Mouse (Mus musculus): ENCODE measurements at regions not wholly inside any gene's neighbourhood (a gene's known extent, or its start where the extent isn't known, plus 50 kb on each side); places are given as distances from the start of the nearest gene placed in this dataset.

DNA sequence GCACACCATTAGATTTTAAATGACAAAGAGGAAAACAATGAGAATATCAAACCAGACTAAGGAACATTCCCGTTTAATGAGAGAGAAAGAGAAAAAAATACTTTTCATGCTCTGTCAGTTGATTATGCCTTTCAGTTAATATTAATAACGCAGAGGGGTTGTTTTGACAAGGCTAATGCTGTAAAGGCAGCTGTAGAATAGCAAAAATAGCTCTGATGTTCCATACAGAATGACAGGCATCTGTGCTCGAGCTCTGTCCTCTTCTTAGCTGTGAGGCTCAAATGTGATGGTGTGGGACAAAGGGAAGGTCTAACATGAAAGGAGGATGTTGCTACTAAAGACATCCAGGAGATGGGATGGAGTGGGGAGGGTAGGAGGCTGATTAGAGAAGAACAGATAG is 87.1 kb upstream of the Fam3c start:
- no peak for ATAC-seq

DNA sequence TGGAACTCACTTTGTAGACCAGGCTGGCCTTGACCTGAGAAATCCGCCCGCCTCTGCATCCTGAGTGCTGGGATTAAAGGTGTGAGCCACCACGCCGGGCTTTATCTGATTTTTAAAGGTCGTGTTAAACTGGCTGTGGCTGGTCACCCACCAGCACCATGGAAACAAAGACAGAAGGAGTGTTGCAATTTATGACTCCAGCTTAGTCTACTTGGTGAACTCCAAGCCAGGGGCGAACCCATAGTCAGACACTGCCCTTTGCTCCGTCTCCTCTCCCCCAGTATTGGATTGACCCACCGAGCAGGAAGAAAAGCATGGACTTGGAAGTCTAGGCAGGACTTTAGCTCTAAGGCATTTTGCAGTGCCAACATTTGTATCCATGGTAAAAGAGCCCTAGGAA is 86.5 kb upstream of the Fam3c start:
- no peak for ATAC-seq

DNA sequence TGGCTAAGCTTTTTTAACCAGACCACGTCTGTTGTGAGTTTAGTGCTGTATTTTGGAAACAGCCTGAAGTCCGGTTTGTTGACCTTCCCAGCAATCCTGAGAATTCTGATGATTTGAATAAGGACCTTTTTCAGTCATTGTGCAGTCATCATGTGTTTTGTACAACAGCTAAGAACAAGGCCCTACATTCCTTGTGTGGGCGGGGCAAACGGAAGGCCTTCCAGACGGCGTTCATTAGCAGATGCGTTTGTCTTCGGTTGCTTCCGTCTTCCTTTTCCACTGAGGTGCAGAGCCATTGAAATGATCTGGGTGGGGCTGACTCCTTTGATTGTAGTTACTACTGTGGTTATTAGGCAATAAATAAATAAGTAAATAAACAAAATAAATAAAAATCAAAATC is 83.8 kb upstream of the Fam3c start:
- no peak for ATAC-seq

DNA sequence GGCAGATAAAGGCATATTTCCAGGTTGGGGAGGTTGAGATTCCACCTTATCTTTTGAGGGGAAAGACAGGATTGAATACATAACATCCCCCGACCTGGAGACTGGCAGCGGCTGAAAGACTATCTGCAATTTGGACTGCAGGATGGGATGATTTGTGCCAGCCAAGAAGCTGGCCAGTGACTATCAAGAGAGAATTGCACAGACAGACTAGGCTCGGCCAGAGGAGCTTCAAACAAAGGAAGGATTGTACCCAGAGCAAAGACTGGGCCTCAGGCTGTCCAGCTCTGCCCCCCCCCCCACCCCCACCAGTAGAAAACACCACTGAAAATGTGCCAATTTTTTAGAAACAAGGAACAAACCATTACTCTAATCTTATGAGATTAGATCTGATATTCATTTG is 73.0 kb upstream of the Fam3c start:
- ATAC-seq, result no peak

DNA sequence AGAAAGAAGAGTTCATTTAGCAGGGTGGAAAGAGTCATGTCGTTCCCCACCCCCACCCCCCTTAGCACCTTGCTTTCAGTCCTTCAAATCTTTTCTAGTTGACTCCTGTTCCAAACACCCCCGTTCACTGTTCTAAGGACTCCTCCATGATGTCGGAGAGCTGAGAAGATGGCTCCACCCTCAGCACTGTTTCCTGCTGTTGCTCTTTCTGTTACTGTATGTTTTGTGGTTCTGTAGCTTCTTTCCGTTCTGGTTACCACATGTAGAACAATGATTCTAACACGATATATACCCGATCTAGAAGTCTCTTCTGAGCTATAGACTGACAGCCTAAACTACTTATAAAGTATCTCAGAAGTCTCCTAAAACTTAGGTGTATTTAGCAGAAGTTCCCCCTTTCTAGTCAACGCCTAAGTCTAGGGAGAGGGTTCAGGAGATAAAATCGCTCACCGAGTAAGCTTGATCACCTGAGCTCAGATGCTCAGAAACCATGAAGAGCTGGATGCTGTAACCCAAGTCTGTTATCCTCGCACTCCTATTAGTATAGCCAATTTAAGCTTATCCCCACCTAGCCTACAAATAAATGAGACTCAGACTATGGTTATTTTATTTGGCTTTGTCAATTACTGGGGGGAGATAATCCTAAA is 68.2 kb upstream of the Fam3c start:
- peak; percentile 92 for ATAC-seq

DNA sequence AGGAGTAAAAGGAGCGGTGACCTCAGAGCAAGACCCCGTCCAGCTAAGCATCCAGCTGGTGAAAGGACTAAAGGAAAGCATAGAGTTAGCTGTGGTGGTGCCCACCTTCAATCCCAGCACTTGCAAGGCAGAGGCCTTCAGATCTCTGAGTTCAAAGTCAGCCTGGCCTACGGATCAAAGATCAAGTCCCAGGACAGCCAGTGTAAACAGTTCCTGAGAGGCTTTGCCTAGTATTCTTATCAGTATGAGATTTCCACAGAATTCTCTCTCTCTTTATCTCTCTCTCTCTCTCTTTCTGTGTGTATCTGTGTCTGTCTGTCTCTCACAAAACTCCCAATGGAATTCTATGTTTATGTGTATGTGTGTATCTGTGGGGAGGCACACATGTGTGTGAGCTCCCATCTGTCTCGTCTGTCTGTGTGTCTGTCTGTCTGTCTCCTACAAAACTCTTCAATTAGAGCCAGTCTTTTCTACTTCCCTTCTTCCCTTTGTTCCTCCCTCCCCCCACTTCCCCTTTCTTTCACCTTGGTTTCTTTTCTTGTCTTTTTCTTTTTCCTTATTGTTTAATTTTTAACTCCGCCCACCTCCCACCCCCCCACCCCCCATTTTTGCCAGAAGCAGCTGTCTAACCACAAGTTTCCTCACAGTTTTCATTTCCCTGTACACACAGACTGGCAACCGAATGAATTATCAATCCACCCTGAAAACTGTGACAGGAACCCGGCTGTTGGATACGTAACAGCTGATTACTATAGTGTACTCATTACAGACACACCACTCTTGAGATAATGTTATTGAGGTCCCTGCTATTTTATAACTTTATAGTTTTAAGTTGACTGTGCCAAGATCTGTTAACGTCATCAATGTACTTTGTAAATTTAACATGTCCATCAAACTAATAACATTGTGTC is 67.3 kb upstream of the Fam3c start:
- ATAC-seq, result peak; percentile 24

DNA sequence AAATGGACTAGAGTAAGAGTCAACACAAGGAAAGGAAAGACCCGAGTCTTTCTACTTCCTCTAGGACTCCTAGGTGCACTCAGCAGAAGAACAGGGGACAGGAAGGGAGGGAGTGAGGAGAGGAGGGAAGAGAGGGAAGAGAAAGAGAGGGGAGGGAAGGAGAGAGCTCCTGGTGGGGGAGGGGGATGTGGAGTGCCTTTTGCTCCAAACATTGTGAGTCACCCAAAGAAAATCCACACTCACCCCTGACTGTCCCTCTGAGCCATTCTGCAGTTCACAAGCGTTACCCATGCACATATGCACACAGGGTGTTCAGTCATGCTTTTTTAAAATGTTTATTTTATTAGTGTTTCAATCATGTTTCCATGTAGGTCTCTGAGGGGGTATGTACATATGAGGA is 65.5 kb upstream of the Fam3c start:
- ATAC-seq, result no peak

DNA sequence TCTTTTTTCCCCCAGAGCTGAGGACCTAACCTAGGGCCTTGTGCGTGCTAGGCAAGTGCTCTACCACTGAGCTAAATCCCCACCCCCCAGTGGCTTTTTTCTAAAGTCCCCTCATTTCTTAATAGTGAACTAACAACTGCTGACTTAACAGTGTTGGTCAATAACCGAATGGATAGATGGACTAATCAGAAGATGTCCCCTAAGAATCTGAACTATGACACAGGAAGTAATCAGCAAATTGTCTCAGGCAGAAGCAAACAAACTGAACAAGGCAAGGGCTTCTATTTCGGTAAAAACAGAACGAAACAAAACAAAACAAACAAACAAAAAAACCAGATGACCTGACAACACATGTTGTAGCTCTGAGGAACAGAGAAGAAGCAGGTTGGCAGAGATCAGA is 62.2 kb upstream of the Fam3c start:
- no peak for ATAC-seq

DNA sequence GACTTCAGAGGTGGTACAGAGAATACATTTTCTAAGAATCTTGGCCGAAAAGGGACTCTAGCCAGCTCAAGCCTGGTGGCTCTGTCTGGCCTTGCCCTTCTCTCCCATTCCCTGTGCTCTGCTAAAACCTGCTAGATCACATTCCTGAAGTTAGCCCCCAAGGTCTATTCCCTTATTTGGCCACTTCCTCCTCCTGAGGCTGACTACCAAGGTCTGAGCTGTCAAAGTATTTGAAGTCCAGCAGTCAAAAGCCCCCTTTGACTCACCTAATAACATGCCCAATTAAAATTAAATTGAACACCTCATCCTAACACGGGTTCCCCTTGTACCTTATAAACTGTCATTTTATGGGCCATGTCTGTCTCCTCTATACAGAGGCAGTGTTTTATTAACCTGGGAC is 61.1 kb upstream of the Fam3c start:
- ATAC-seq, result no peak

DNA sequence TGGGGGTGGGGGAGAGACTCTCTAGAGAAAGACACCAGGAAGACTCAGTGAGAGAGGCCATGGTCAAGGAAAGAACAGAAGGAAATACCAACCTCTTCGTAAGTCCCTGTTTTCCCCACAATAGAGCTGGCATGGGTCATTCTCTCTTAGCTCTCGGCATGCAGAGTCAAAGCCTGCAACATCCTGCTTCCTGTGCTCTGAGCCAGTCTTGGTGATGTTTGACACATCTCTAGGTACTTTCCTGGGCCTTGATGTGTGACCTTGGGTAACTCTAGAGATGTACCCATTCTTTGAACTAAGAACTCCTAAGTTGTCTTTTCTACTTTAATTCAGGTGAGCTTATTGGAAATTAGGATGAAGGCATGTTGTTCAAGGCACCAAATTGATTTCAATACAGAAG is 55.8 kb upstream of the Fam3c start:
- ATAC-seq, result peak; percentile 89

DNA sequence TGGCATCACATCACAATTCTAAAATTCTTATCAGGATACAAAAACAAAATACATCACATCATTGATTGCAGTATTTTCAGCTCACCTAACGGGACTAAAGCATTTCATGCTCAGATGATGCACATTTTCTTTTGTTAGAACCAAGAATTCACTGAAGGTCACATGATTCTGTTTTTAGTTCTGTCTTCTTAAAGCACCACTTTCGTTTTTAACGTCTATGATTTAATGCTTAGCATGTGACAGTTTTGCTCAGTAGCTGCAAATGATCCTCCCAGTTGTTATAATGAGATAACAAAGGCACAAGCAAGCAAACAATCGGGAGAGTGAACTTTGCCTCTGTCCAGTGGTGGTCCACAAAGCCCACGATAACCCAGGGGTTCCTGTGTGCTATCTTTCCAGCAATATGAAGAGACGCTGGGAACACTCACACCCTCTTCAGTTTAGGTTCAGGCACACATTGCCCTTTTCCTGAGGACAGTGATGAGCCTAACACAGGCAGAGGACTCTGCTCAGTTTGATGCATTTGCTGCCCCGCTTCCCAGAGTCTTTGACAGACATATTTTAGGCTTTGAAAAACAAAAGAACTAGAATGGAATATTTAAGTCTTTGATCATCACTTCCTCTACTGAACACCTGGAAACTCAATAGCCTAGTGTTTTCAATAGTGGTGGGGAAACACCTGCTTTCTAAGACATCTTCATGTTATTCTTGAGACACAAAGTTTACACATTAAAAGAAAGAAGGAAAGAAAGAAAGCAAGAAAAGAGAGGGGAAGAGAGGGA is 53.0 kb upstream of the Fam3c start:
- peak; percentile 50 for ATAC-seq

Measured in activated CD4-positive, CD25-positive, alpha-beta regulatory T cell, adult 4 months (primary cell).